Mouse (Mus musculus) myocyte (in vitro differentiated cells): ENCODE results near the gene 4930503B20Rik. TPM values are rescaled to one million over a fixed set of nuclear protein-coding genes. Genes with fewer than 3 reads are reported as not detected.

Experiments used
- H3K27me3 ChIP-seq: one replicate; pipeline ENCODE4 v1.6.1; 2011; ENCODE audit not compliant: control insufficient read depth, insufficient read depth, insufficient read length
- H3K36me3 ChIP-seq: one replicate; pipeline ENCODE4 v1.6.1; 2011; ENCODE audit not compliant: control insufficient read depth, insufficient read depth
- H3K4me2 ChIP-seq: one replicate; pipeline ENCODE4 v1.6.1; 2011; ENCODE audit warnings: low read depth, control low read depth
- H3K4me3 ChIP-seq: one replicate; pipeline ENCODE4 v1.5.1; 2011; ENCODE audit warnings: mild to moderate bottlenecking, control low read depth, moderate library complexity
- H3K79me2 ChIP-seq: one replicate; pipeline ENCODE4 v1.6.1; 2011; ENCODE audit not compliant: control insufficient read depth, insufficient read depth
- H3ac ChIP-seq: one replicate; pipeline ENCODE4 v1.6.1; 2011; ENCODE audit not compliant: control insufficient read depth, insufficient read length
- CEBPB ChIP-seq: IDR thresholded peaks from 2 replicates; pipeline ENCODE4 v1.6.1; 2011; ENCODE audit warnings: mild to moderate bottlenecking, moderate library complexity; ENCODE audit not compliant: poor library complexity, insufficient read depth, severe bottlenecking
- E2F4 ChIP-seq: IDR thresholded peaks from one replicate; pipeline ENCODE4 v1.6.1; 2011; ENCODE audit warnings: mild to moderate bottlenecking, control low read depth, moderate library complexity; ENCODE audit not compliant: insufficient read depth
- MAX ChIP-seq: IDR thresholded peaks from one replicate; pipeline ENCODE4 v1.6.1; 2011; ENCODE audit warnings: low read depth, mild to moderate bottlenecking, control low read depth
- MYOD1 ChIP-seq, 3 experiments: IDR thresholded peaks; one replicate each; pipeline ENCODE4 v1.6.1; 2011; ENCODE audit warnings: control low read depth in 2 of 3, low read depth in 2 of 3, mild to moderate bottlenecking in 2 of 3, moderate library complexity in 1 of 3; ENCODE audit not compliant: insufficient read length in 2 of 3, control insufficient read depth in 1 of 3
- MYOG ChIP-seq, 3 experiments: IDR thresholded peaks; one replicate each; pipeline ENCODE4 v1.6.1; 2011; ENCODE audit warnings: control low read depth in 2 of 3, low read depth in 2 of 3, mild to moderate bottlenecking in 2 of 3; ENCODE audit not compliant: insufficient read length in 2 of 3, control insufficient read depth in 1 of 3, insufficient read depth in 1 of 3
- POLR2A ChIP-seq: IDR thresholded peaks from one replicate; pipeline ENCODE4 v1.6.1; 2011; ENCODE audit warnings: low read depth, mild to moderate bottlenecking, control low read depth, moderate library complexity; ENCODE audit not compliant: insufficient read length
- POLR2AphosphoS2 ChIP-seq: IDR thresholded peaks from one replicate; pipeline ENCODE4 v1.6.1; 2011; ENCODE audit warnings: low read depth, control low read depth; ENCODE audit not compliant: insufficient read length
- REST ChIP-seq: IDR thresholded peaks from one replicate; pipeline ENCODE4 v1.6.1; 2011; ENCODE audit warnings: mild to moderate bottlenecking, control low read depth, moderate library complexity; ENCODE audit not compliant: insufficient read depth, insufficient read length
- SRF ChIP-seq: IDR thresholded peaks from one replicate; pipeline ENCODE4 v1.6.1; 2011; ENCODE audit warnings: low read depth; ENCODE audit not compliant: control insufficient read depth, insufficient read length
- TCF12 ChIP-seq: IDR thresholded peaks from one replicate; pipeline ENCODE4 v1.6.1; 2011; ENCODE audit warnings: mild to moderate bottlenecking, control low read depth; ENCODE audit not compliant: poor library complexity, insufficient read depth, severe bottlenecking
- TCF3 ChIP-seq: IDR thresholded peaks from one replicate; pipeline ENCODE4 v1.6.1; 2011; ENCODE audit warnings: low read depth, control low read depth; ENCODE audit not compliant: insufficient read length
- USF1 ChIP-seq: IDR thresholded peaks from one replicate; pipeline ENCODE4 v1.6.1; 2011; ENCODE audit warnings: low read depth, mild to moderate bottlenecking, control low read depth, moderate library complexity
- polyA plus RNA-seq: library from polyadenylated mRNA; unstranded; fragments of >200 nt; fragmentation: generic; extraction: Trizol; gene quantifications from one replicate; pipeline ENCODE4 v1.2.1, GENCODE M21; 2012; ENCODE audit warnings: missing spikeins

Gene 4930503B20Rik
- polyA plus RNA-seq, 1 experiment: not detected

DNA sequence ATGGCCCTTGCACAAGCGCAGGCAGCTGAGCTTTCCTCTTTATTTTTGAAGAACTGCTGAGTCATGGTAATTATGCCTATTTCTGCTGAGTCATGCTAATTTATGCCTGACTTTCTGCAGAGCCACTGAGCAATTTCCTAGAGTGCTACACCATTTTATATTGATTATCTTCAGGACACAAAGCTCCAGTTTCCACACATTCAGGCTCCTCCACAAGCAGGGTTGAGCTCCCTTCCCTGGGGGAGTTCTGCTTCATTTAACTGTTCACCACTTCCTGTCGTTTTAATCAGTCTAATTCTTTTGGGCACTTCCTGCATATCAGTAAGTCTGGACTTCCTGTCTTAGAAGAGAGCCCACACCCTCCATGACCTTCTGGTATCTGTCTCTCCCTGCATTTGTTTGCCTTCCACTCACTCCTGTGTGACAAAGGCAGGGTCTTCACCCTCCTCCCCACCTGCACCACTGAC lies 4.0 kb upstream of the 4930503B20Rik start:
- no peak for TF ChIP-seq USF1
- no peak for TF ChIP-seq TCF12
- TF ChIP-seq E2F4: no peak
- TF ChIP-seq POLR2AphosphoS2: no peak
- TF ChIP-seq SRF: no peak
- TF ChIP-seq CEBPB: no peak
- no peak for TF ChIP-seq MYOD1 (IDR thresholded peaks at IDR 0.05; ENCODE audit: control insufficient read depth in 1 of 3, insufficient read length in 2 of 3, low read depth in 2 of 3)
- no peak for TF ChIP-seq TCF3
- no peak for TF ChIP-seq MYOG (IDR thresholded peaks at IDR 0.05; ENCODE audit: control insufficient read depth in 1 of 3, insufficient read depth in 1 of 3, insufficient read length in 2 of 3, low read depth in 2 of 3)
- no peak for TF ChIP-seq POLR2A
- TF ChIP-seq REST: no peak
- no peak for TF ChIP-seq MAX
- no peaks in the 10 kb centered on the region for H3K36me3 ChIP-seq
- H3ac ChIP-seq: no peak overlapping the region
- H3K27me3 ChIP-seq: no peaks in the 10 kb centered on the region
- no peak overlapping the region for H3K4me3 ChIP-seq
- no peaks in the 10 kb centered on the region for H3K79me2 ChIP-seq
- H3K4me2 ChIP-seq: no peak overlapping the region

DNA sequence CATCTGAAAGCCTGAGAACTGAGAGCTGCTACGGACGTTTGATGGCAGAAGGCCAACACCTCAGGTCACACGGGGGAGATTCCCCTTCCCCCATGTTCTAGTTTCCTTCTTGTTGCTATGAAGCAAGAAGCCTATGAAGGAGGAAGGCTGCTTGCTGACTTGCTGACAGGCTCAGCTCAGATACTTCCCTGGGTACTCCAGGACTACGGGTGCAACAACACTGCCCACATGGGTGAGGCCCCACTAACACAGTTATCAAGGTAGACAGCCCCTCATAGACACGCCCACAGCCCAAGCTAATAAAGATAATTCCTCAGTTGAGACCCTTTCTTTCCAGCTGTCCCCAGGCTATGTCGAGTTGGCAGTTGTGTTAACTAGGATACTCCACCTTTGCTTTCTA lies 2.6 kb upstream of the 4930503B20Rik start:
- Histone ChIP-seq H3K4me2 (no peak overlapping the region), H3K27me3 (no peaks in the 10 kb centered on the region)

DNA sequence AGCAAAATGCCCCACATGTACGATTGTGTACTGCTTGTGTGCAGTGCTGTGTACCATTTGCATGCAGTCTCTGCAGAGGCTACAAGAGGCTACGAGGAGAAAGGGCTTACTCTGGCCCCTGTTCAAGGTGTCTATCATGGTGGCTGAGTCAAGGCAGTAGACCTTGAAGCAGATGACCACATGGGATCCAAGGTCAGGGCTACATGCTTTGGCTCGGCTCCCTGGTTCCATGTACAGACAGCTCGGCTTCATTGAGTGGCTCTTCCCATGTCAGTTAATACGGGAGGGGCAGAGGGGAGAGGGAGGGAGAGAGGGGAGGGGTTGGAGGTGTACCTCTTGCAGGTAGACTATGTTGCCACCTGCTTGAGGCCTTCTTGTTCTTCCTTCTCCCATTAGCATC lies 1.3 kb upstream of the 4930503B20Rik start:
- no peak overlapping the region for H3K4me3 ChIP-seq
- no peaks in the 10 kb centered on the region for H3K79me2 ChIP-seq
- no peaks in the 10 kb centered on the region for H3K36me3 ChIP-seq
- no peaks in the 10 kb centered on the region for H3K27me3 ChIP-seq
- H3K4me2 ChIP-seq: no peak overlapping the region
- H3ac ChIP-seq: no peak overlapping the region
- TF ChIP-seq POLR2A (no peak), REST (no peak)

More for the DNA sequence above, 2.6 kb upstream of the 4930503B20Rik start:
- TF ChIP-seq TCF3: no peak
- TF ChIP-seq POLR2AphosphoS2: no peak
- no peak for TF ChIP-seq SRF
- TF ChIP-seq MYOD1 (IDR thresholded peaks at IDR 0.05; ENCODE audit: control insufficient read depth in 1 of 3, insufficient read length in 2 of 3, low read depth in 2 of 3): no peak
- Histone ChIP-seq H3K36me3 (no peaks in the 10 kb centered on the region), H3ac (no peak overlapping the region), H3K79me2 (no peaks in the 10 kb centered on the region), H3K4me3 (no peak overlapping the region)

DNA sequence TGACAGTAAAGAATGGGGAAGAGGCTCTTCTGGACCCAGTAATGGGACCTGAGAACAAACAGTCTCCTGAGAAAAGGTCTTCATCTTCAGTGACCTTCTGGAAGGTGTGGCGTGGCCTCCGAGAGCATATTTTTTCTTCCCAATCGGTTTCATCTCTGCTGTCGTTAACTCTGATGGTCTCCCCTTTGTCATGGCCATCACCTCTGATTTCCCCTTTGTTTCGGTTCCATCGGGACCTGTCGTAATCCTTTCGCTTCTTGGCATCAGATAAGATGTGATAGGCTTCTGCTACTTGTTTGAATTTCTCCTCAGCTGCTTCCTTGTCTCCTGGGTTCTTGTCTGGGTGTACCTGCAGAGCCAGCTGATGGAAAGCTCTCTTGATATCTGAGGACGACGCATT lies 401 bp downstream of the 4930503B20Rik start:
- no peaks in the 10 kb centered on the region for H3K36me3 ChIP-seq
- H3K27me3 ChIP-seq: no peaks in the 10 kb centered on the region
- no peak overlapping the region for H3K4me2 ChIP-seq
- TF ChIP-seq POLR2A (no peak), TCF12 (no peak), MAX (no peak), MYOG (IDR thresholded peaks at IDR 0.05; ENCODE audit: control insufficient read depth in 1 of 3, insufficient read depth in 1 of 3, insufficient read length in 2 of 3, low read depth in 2 of 3) (no peak), POLR2AphosphoS2 (no peak), CEBPB (no peak), SRF (no peak), REST (no peak), E2F4 (no peak), USF1 (no peak), MYOD1 (IDR thresholded peaks at IDR 0.05; ENCODE audit: control insufficient read depth in 1 of 3, insufficient read length in 2 of 3, low read depth in 2 of 3) (no peak), TCF3 (no peak)
- H3ac ChIP-seq: no peak overlapping the region
- H3K79me2 ChIP-seq: no peaks in the 10 kb centered on the region
- no peak overlapping the region for H3K4me3 ChIP-seq

DNA sequence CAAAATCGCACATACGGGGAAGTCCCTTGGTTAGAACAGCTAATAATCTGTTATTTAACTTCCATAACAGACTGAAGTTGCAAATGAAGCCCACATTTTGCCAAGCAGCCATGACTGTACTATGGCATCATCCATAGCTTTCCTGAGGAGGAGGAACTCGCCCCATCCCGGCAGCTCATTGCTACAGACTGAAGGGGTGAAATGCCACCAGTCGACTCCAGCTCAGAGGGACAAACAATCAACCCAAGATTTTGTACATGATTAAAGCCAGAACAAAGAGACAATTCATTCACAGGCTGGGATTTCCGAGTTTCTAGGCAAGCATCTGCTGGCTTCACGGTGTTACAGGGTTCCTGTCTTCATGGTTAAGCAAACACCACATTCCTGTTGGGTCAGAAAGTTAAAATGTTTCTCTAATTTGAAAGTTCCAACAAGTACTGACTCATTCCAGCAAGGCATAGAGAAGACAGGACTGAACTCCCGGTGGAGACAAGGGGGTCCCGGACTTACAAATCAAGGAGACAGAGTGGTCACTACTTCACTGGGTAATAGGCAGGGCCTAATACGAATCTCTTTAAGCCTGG lies 1.7 kb downstream of the 4930503B20Rik start:
- H3ac ChIP-seq: no peak overlapping the region
- no peaks in the 10 kb centered on the region for H3K36me3 ChIP-seq
- H3K4me3 ChIP-seq: no peak overlapping the region
- no peaks in the 10 kb centered on the region for H3K27me3 ChIP-seq
- H3K79me2 ChIP-seq: no peaks in the 10 kb centered on the region
- H3K4me2 ChIP-seq: no peak overlapping the region
- TF ChIP-seq REST (no peak), E2F4 (no peak), TCF3 (no peak), USF1 (no peak), TCF12 (no peak), MYOD1 (IDR thresholded peaks at IDR 0.05; ENCODE audit: control insufficient read depth in 1 of 3, insufficient read length in 2 of 3, low read depth in 2 of 3) (no peak), MAX (no peak), POLR2AphosphoS2 (no peak), SRF (no peak), POLR2A (no peak), CEBPB (no peak), MYOG (IDR thresholded peaks at IDR 0.05; ENCODE audit: control insufficient read depth in 1 of 3, insufficient read depth in 1 of 3, insufficient read length in 2 of 3, low read depth in 2 of 3) (no peak)
